Mouse (Mus musculus): ENCODE results near the gene Zfp566. TPM values are rescaled to one million over a fixed set of nuclear protein-coding genes. Genes with fewer than 3 reads are reported as not detected.

Gene Zfp566
- polyA plus RNA-seq, 1 experiment = 4.4 TPM

DNA sequence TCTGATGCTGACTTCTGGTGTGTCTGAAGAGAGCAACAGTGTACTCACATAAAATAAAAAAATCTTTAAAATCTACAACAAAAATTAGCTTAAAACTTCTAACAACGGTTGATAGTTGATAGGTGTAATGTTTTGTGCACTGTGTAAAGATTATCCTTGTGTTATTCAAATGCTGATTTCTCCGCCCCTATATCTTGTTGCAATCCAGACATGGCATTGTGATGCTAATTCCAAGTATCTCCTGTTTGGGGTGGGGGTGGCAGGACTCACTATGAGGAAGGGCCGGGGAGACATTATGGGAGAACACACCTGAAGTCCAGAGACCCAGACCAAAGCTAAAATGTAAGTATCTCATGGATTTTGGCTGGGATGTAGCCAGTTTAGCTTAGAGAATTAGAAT is 58.9 kb downstream of the Zfp566 start:
- no peak overlapping the region for H3K27ac ChIP-seq (ENCODE audit: control insufficient read depth, insufficient read depth, low read length)
- H3K36me3 ChIP-seq (ENCODE audit: control insufficient read depth, insufficient read depth, low read length) = no peaks in the 10 kb centered on the region
- no peaks in the 10 kb centered on the region for H3K4me1 ChIP-seq (replicated peaks; ENCODE audit: control insufficient read depth, insufficient read depth, low read length)
- no peak overlapping the region for H3K4me3 ChIP-seq (ENCODE audit: control insufficient read depth, insufficient read depth, low read length)
- 93% methylated on average over 3 of the region's 3 CpGs for WGBS
- DNase-seq = no peak
- TF ChIP-seq CTCF (IDR thresholded peaks at IDR 0.05; ENCODE audit: borderline replicate concordance, control insufficient read depth, extremely low read depth, insufficient read depth, low read length, poor library complexity) (no peak), POLR2A (IDR thresholded peaks at IDR 0.05; ENCODE audit: control insufficient read depth, extremely low read depth, insufficient read depth, low read length, poor library complexity) (no peak)
- no peaks in the 10 kb centered on the region for H3K27me3 ChIP-seq (ENCODE audit: control insufficient read depth, insufficient read depth, low read length)

DNA sequence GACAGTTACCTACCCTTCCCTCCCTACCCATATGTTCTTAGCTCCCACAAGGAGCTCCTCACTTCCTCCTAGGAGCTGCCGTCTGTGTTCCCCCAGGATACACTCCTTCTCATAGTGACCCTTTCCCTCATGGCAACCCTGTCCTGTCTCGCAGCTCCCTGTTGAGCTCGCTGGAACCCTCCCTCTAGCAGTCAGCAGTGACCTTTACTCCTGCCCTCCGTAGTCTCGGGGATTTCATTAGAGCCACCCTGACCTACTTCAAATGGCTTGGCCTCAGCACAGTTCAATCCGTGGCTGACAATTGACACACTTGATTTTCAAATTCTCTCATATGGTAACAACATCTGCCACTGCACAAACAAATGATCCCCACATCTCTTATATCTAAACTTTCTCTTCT is 59.6 kb downstream of the Zfp566 start:
- Histone ChIP-seq H3K4me1 (replicated peaks; ENCODE audit: control insufficient read depth, insufficient read depth, low read length) (no peaks in the 10 kb centered on the region), H3K4me3 (ENCODE audit: control insufficient read depth, insufficient read depth, low read length) (no peak overlapping the region)
- TF ChIP-seq CTCF (IDR thresholded peaks at IDR 0.05; ENCODE audit: borderline replicate concordance, control insufficient read depth, extremely low read depth, insufficient read depth, low read length, poor library complexity) = no peak
- TF ChIP-seq POLR2A (IDR thresholded peaks at IDR 0.05; ENCODE audit: control insufficient read depth, extremely low read depth, insufficient read depth, low read length, poor library complexity) = no peak

DNA sequence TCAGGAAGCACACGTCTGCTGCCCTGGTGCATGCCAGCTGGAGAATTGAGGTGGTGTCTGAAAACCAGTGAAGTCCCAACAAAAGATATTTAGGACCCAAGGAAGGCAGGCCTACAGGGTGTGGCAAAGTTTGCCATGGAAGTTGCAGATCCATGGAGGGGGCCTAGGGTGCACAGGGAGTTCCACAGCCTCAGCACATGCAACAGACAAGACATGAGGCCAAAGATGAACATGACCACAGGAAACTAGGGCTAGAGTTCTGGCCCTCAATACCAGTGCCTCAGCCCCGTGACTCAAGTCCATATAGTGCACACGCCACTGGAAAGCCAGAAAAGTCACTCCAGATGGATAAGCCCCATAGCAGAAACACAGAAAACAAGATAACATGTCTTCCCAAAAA is 61.8 kb downstream of the Zfp566 start:
- Histone ChIP-seq H3K27ac (ENCODE audit: control insufficient read depth, insufficient read depth, low read length) (no peak overlapping the region), H3K4me1 (replicated peaks; ENCODE audit: control insufficient read depth, insufficient read depth, low read length) (no peaks in the 10 kb centered on the region), H3K27me3 (ENCODE audit: control insufficient read depth, insufficient read depth, low read length) (no peaks in the 10 kb centered on the region), H3K4me3 (ENCODE audit: control insufficient read depth, insufficient read depth, low read length) (no peak overlapping the region), H3K36me3 (ENCODE audit: control insufficient read depth, insufficient read depth, low read length) (no peaks in the 10 kb centered on the region)
- no peak for DNase-seq
- no peak for TF ChIP-seq CTCF (IDR thresholded peaks at IDR 0.05; ENCODE audit: borderline replicate concordance, control insufficient read depth, extremely low read depth, insufficient read depth, low read length, poor library complexity)
- no peak for TF ChIP-seq POLR2A (IDR thresholded peaks at IDR 0.05; ENCODE audit: control insufficient read depth, extremely low read depth, insufficient read depth, low read length, poor library complexity)
- WGBS = 91% methylated on average over 3 of the region's 3 CpGs

More for the DNA sequence above, 59.6 kb downstream of the Zfp566 start:
- no peaks in the 10 kb centered on the region for H3K36me3 ChIP-seq (ENCODE audit: control insufficient read depth, insufficient read depth, low read length)
- no peak overlapping the region for H3K27ac ChIP-seq (ENCODE audit: control insufficient read depth, insufficient read depth, low read length)
- no peak for DNase-seq
- H3K27me3 ChIP-seq (ENCODE audit: control insufficient read depth, insufficient read depth, low read length) = no peaks in the 10 kb centered on the region
- WGBS = 68% methylated on average over 6 of the region's 6 CpGs

Other genes starting within 250 kb of the Zfp566 start
- 0.89 and 1.0 TPM in 2 replicates for gene Zfp940, start 236.9 kb downstream of the Zfp566 start, polyA plus RNA-seq (2012; rRNA removed)
- gene Zfp420, start 230.5 kb downstream of the Zfp566 start, polyA plus RNA-seq (2012; rRNA removed) = 1.3 and 1.5 TPM in 2 replicates
- 2.5 and 3.5 TPM in 2 replicates for gene Zfp27, start 184.0 kb downstream of the Zfp566 start, polyA plus RNA-seq (2012; rRNA removed)
- gene Zfp383, start 182.3 kb downstream of the Zfp566 start, polyA plus RNA-seq (2012; rRNA removed) = 0.36 and 0.63 TPM in 2 replicates
- gene Zfp74, start 136.4 kb downstream of the Zfp566 start, polyA plus RNA-seq (2012; rRNA removed) = 11.8 and 12.3 TPM in 2 replicates
- gene Zfp568, start 106.6 kb downstream of the Zfp566 start, polyA plus RNA-seq (2012; rRNA removed) = 4.4 and 4.6 TPM in 2 replicates
- 2.2 and 3.3 TPM in 2 replicates for gene Zfp14, start 39.1 kb downstream of the Zfp566 start, polyA plus RNA-seq (2012; rRNA removed)
- 1.5 and 1.7 TPM in 2 replicates for gene Zfp82, start 17.6 kb downstream of the Zfp566 start, polyA plus RNA-seq (2012; rRNA removed)
- not detected in 2 replicates for gene Gm26920, start 117 bp downstream of the Zfp566 start, polyA plus RNA-seq (2012; rRNA removed)
- 30.6 and 36.4 TPM in 2 replicates for gene Zfp260, start 4.2 kb upstream of the Zfp566 start, polyA plus RNA-seq (2012; rRNA removed)
- gene Zfp382, start 31.4 kb upstream of the Zfp566 start, polyA plus RNA-seq (2012; rRNA removed) = 5.4 and 8.1 TPM in 2 replicates
- gene Zfp146, start 79.2 kb upstream of the Zfp566 start, polyA plus RNA-seq (2012; rRNA removed) = 16.8 and 18.6 TPM in 2 replicates
- 28.1 and 85.8 TPM in 2 replicates for gene Cox7a1, start 93.6 kb upstream of the Zfp566 start, polyA plus RNA-seq (2012; rRNA removed)
- gene Capns1, start 108.3 kb upstream of the Zfp566 start, polyA plus RNA-seq (2012; rRNA removed) = 565 and 739 TPM in 2 replicates
- 131 and 157 TPM in 2 replicates for gene Polr2i, start 141.4 kb upstream of the Zfp566 start, polyA plus RNA-seq (2012; rRNA removed)
- gene Tbcb, start 141.7 kb upstream of the Zfp566 start, polyA plus RNA-seq (2012; rRNA removed) = 42.4 and 47.1 TPM in 2 replicates
- gene Ovol3, start 145.2 kb upstream of the Zfp566 start, polyA plus RNA-seq (2012; rRNA removed) = 0.66 and 1.4 TPM in 2 replicates
- gene Thap8, start 189.6 kb upstream of the Zfp566 start, polyA plus RNA-seq (2012; rRNA removed) = 0.17 and 0.26 TPM in 2 replicates
- gene Wdr62, start 189.9 kb upstream of the Zfp566 start, polyA plus RNA-seq (2012; rRNA removed) = 54.1 and 66.9 TPM in 2 replicates
- gene Clip3, start 201.2 kb upstream of the Zfp566 start, polyA plus RNA-seq (2012; rRNA removed) = 2.9 and 3.3 TPM in 2 replicates
- 159 and 192 TPM in 2 replicates for gene Alkbh6, start 218.2 kb upstream of the Zfp566 start, polyA plus RNA-seq (2012; rRNA removed)
- gene Syne4, start 224.3 kb upstream of the Zfp566 start, polyA plus RNA-seq (2012; rRNA removed) = 15.4 and 16.8 TPM in 2 replicates
- gene E130208F15Rik, start 231.2 kb upstream of the Zfp566 start, polyA plus RNA-seq (2012; rRNA removed) = 0.74 and 0.93 TPM in 2 replicates
- gene Sdhaf1, start 233.4 kb upstream of the Zfp566 start, polyA plus RNA-seq (2012; rRNA removed) = 26.9 and 31.7 TPM in 2 replicates